Mouse (Mus musculus): ENCODE data around the gene Palm. TPM values are rescaled to one million over a fixed set of nuclear protein-coding genes. Genes with fewer than 3 reads are reported as not detected.
A peak's percentile ranks its signal among the peaks of the same experiment; 100 is the strongest.

The Palm gene
- polyA plus RNA-seq, 1 experiment from 2014 or later, result 80.7 TPM

DNA sequence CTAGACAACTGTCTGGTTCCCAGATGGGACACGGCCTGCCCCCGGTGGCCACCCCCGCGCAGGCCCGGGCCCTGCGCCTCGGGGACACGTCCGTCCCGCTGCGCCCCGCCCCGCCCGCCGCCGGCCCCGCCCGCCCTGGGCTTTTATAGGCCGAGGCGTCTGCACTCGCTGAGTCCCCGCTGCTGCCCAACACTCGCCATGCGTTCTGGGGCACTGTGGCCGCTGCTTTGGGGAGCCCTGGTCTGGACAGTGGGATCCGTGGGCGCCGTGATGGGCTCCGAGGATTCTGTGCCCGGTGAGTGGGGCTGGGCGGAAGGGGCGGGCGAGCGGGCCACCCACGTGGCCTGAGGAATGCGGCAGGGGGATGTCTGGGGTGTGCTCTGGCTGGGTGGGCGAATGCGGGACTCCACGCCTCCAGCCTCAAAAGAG is 16.3 kb upstream of the Palm start, which contains the start of gene Fstl3:
TSS of gene Fstl3 (plus strand) at position 170 of the 429 bp plus-strand sequence.
- no peaks in the 10 kb centered on the region; the same call in 1 of the 2 replicates for H3K9me3 ChIP-seq
- no peak for DNase-seq (ENCODE audit: low spot score)
- peak within 1 kb of the TSS; percentile 84 for H3K27ac ChIP-seq
- H3K4me3 ChIP-seq, result peak within 1 kb of the TSS; percentile 66
- no peaks in the 10 kb centered on the region for H3K36me3 ChIP-seq
- peaks cover 55% of the 10 kb centered on the region for H3K27me3 ChIP-seq (ENCODE audit: insufficient read depth, poor library complexity, severe bottlenecking)
- peaks cover 50% of the 10 kb centered on the region for H3K4me1 ChIP-seq
- 2% methylated on average over 39 of the region's 39 CpGs for WGBS

DNA sequence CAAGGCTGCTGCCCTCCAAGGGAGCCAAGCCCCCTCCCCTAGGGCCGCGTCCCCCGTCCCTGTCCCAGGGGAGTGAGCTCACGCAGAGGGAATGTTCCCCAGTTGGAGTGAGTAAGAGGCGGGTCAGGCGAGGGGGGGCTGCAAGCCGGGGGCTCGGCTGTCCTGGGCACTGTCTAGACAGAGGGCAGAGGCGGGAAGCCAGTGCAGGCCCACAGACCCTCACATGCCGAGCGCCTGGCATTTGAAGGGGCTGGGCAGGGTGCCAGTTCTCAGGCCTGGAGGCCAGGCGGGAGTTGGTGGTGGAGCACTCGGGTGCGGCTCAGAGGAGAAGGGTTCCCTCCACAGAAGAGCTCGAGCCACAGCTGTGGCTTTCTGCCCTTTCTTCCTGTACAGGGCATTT is 15.4 kb upstream of the Palm start:
- Histone ChIP-seq H3K36me3 (no peaks in the 10 kb centered on the region), H3K27ac (peak overlapping the region; percentile 84; the same call in 1 of the 2 replicates), H3K4me1 (peaks cover 50% of the 10 kb centered on the region), H3K9me3 (no peaks in the 10 kb centered on the region), H3K27me3 (ENCODE audit: insufficient read depth, poor library complexity, severe bottlenecking) (peaks cover 64% of the 10 kb centered on the region), H3K4me3 (peak overlapping the region; percentile 66)
- DNase-seq (ENCODE audit: low spot score), result peak; percentile 85
- 16% methylated on average over 15 of the region's 15 CpGs for WGBS

DNA sequence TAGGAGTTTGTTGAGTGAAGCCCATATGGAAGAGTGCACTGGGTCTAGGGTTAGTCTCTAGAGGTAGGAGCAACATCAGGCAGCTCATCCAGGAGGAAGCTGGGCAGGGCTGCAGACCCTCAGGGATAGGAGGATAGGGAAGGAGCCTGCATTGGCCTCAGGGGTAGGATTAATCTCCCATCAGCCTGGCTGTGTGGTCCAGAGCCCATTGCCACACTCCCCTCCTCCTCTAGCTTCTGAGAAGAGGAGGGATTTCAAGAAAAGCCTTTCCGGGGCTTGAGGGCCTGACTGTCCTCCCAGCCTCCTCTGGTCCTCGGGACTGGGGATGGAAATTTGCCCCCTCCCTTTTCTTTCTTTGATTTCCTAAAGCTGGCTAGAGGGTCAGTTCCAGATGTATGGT is 14.2 kb upstream of the Palm start:
- 12% methylated on average over 2 of the region's 2 CpGs for WGBS
- Histone ChIP-seq H3K4me3 (no peak overlapping the region; the same call in 1 of the 2 replicates), H3K4me1 (peaks cover 48% of the 10 kb centered on the region), H3K27me3 (ENCODE audit: insufficient read depth, poor library complexity, severe bottlenecking) (peaks cover 72% of the 10 kb centered on the region), H3K27ac (no peak overlapping the region), H3K36me3 (no peaks in the 10 kb centered on the region), H3K9me3 (no peaks in the 10 kb centered on the region)
- no peak for DNase-seq (ENCODE audit: low spot score)

- Histone ChIP-seq H3K4me3 (peak overlapping the region; percentile 63), H3K9me3 (no peaks in the 10 kb centered on the region), H3K27me3 (ENCODE audit: insufficient read depth, poor library complexity, severe bottlenecking) (peaks cover 80% of the 10 kb centered on the region), H3K4me1 (peaks cover 44% of the 10 kb centered on the region), H3K36me3 (no peaks in the 10 kb centered on the region), H3K27ac (peak overlapping the region; percentile 43)
- 2% methylated on average over 55 of the region's 55 CpGs for WGBS
- peak; percentile 99 for DNase-seq (ENCODE audit: low spot score)
Measured at GRCm38 (mm10) chr10:79779784-79780663, 13.3 kb upstream of the Palm start.

DNA sequence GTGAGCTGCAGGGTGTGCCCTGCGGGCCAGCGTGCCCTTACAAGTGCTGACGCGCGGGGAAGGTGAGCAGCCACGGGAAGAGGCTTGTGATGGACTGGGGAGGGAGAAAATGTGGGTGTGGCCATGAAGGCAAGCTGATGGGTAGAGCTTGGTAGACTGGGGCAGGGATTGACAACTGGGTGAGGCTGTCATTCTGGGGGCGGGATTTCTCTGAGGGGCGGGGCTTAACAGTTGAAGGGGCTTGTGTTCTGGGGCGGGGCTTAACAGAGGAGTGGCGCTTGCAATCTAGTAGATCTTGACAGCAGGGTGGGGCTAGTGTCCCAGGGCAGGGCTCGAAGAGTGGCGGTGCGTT is 12.7 kb upstream of the Palm start:
- Histone ChIP-seq H3K27ac (0 out of 2 replicates have a peak overlapping the region, but pooled peaks have one; percentile 43), H3K9me3 (no peaks in the 10 kb centered on the region), H3K4me3 (peak overlapping the region; percentile 63), H3K27me3 (ENCODE audit: insufficient read depth, poor library complexity, severe bottlenecking) (peaks cover 83% of the 10 kb centered on the region), H3K4me1 (peaks cover 44% of the 10 kb centered on the region), H3K36me3 (no peaks in the 10 kb centered on the region)
- DNase-seq (ENCODE audit: low spot score), result peak; percentile 90
- WGBS, result under 1% methylated on average over 13 of the region's 13 CpGs

GRCm38 (mm10) chr10:79781139-79781538 is 12.2 kb upstream of the Palm start:
- DNase-seq (ENCODE audit: low spot score), result no peak
- H3K27me3 ChIP-seq (ENCODE audit: insufficient read depth, poor library complexity, severe bottlenecking), result peaks cover 81% of the 10 kb centered on the region
- peak overlapping the region; percentile 63 for H3K4me3 ChIP-seq
- no peaks in the 10 kb centered on the region for H3K9me3 ChIP-seq
- H3K27ac ChIP-seq, result no peak overlapping the region
- H3K36me3 ChIP-seq, result no peaks in the 10 kb centered on the region
- H3K4me1 ChIP-seq, result peaks cover 44% of the 10 kb centered on the region
- WGBS, result 30% methylated on average over 21 of the region's 21 CpGs

DNA sequence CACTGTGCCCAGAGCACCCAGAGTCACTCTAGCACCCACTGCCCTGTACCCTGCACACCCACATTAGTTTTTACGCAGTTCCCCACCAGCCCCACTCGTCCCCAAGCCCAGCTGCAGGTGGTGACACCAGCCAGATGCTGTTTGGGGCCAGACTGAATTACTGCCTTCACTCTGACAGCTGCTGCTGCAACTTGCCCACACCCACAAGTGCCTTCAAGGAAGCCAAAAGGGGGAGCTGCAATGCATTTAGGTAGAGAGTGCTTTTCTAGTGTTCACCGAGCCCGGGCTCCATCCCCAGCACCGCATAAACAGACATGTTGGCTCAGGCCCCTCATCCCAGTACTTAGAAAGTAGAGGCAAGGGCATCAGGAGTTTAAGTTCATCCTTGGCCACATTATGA is 11.4 kb upstream of the Palm start:
- no peak overlapping the region for H3K27ac ChIP-seq
- DNase-seq (ENCODE audit: low spot score), result no peak
- 54% methylated on average over 5 of the region's 5 CpGs for WGBS
- H3K27me3 ChIP-seq (ENCODE audit: insufficient read depth, poor library complexity, severe bottlenecking), result peaks cover 73% of the 10 kb centered on the region
- no peaks in the 10 kb centered on the region for H3K9me3 ChIP-seq
- no peaks in the 10 kb centered on the region for H3K36me3 ChIP-seq
- no peak overlapping the region for H3K4me3 ChIP-seq
- H3K4me1 ChIP-seq, result peaks cover 42% of the 10 kb centered on the region

DNA sequence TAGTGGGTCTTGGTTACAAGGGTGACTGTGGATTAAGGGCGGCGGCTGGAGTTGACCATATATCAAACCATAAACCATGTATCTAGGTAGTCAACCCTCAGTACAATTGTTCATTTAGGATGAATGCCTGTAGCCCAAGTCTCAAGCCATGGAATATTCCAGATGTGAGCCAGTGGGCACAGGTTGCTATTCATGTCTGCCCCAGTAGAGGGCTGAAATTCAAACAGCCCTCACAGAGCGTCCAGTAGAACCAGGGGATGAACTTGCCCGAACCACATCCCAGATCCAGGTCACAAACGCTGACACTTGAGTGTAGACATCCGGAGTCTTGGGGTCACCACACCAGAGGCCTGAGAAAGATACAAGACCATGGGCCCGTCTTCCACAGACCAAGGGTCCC is 10.3 kb upstream of the Palm start:
- Histone ChIP-seq H3K4me1 (peaks cover 31% of the 10 kb centered on the region), H3K27ac (no peak overlapping the region), H3K36me3 (no peaks in the 10 kb centered on the region), H3K4me3 (no peak overlapping the region), H3K9me3 (no peaks in the 10 kb centered on the region), H3K27me3 (ENCODE audit: insufficient read depth, poor library complexity, severe bottlenecking) (peaks cover 65% of the 10 kb centered on the region)
- 60% methylated on average over 7 of the region's 7 CpGs for WGBS
- no peak for DNase-seq (ENCODE audit: low spot score)

DNA sequence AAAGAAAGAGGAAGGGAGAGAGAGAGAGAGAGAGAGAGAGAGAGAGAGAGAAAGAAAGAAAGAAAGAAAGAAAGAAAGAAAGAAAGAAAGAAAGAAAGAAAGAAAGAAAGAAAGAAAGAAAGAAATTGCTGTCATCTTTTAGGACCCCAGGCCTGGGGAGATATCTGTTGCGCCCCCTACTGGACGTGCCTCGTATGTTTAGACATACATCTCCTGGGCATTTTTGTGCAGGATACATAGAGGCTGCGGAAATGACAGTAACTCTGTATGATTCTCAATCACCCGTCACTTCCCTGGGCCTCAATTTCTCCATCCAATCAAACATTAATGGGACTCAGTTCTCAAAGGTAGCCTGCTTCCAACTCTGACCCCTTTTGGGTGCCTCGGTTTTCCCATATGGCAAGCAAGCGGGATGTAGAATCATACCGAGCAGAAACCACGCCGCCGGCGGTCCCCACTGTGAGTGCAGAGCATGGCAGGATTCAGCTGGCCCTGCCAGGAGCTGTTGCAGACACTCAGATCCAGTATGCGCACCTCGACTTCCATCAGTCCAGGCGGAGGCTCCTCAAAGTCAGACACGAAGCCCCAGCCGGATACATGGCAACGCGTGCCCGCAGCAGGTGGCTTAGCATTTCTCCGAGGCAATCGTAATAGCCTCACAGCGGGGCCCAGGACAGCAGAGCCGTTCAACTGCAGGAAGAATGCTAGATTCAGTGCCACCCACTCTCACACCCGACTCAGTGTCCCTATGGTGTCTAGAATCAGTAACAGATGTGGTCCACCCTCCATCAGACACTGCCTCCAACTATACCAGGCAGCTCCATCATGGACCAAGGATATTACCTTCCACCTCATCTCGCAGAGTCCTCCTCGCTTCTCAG is 9.2 kb upstream of the Palm start:
- WGBS, result 37% methylated on average over 27 of the region's 27 CpGs
- no peak overlapping the region for H3K4me3 ChIP-seq
- no peak overlapping the region for H3K27ac ChIP-seq
- H3K9me3 ChIP-seq, result no peaks in the 10 kb centered on the region
- peaks cover 54% of the 10 kb centered on the region for H3K27me3 ChIP-seq (ENCODE audit: insufficient read depth, poor library complexity, severe bottlenecking)
- H3K4me1 ChIP-seq, result peaks cover 21% of the 10 kb centered on the region
- H3K36me3 ChIP-seq, result no peaks in the 10 kb centered on the region
- DNase-seq (ENCODE audit: low spot score), result no peak

GRCm38 (mm10) chr10:79788386-79789158 is 4.8 kb upstream of the Palm start:
- H3K27me3 ChIP-seq (ENCODE audit: insufficient read depth, poor library complexity, severe bottlenecking), result peaks cover 17% of the 10 kb centered on the region
- DNase-seq (ENCODE audit: low spot score), result no peak
- no peak overlapping the region for H3K27ac ChIP-seq
- no peaks in the 10 kb centered on the region for H3K36me3 ChIP-seq
- 30% methylated on average over 7 of the region's 7 CpGs for WGBS
- no peak overlapping the region for H3K4me3 ChIP-seq
- H3K4me1 ChIP-seq, result peaks cover 6% of the 10 kb centered on the region; the same call in 1 of the 2 replicates
- H3K9me3 ChIP-seq, result no peaks in the 10 kb centered on the region

DNA sequence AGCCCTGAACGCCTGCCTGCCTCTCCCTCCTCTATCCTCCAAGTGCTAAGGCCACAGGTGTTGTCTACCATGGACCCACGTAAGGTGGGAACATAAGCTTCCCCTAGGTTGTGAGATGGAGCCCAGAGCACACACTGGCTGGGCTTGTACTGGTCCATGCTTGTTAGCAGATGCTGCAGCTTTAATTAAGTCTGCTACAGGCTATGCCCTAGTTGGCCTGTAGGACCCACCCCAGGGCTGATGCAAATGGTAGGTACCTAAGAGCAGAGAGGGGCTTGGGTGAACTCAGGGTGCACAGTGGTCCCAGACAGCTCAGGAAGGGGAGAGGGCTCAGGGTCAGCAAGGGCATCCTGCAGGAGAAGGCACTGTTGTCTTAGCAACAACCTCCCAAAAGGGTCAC is 3.8 kb upstream of the Palm start:
- Histone ChIP-seq H3K9me3 (no peaks in the 10 kb centered on the region), H3K4me1 (peaks cover 16% of the 10 kb centered on the region), H3K36me3 (no peaks in the 10 kb centered on the region), H3K27me3 (ENCODE audit: insufficient read depth, poor library complexity, severe bottlenecking) (peaks cover 11% of the 10 kb centered on the region), H3K4me3 (no peak overlapping the region), H3K27ac (no peak overlapping the region)
- no peak for DNase-seq (ENCODE audit: low spot score)
- 45% methylated on average over 2 of the region's 2 CpGs for WGBS

DNA sequence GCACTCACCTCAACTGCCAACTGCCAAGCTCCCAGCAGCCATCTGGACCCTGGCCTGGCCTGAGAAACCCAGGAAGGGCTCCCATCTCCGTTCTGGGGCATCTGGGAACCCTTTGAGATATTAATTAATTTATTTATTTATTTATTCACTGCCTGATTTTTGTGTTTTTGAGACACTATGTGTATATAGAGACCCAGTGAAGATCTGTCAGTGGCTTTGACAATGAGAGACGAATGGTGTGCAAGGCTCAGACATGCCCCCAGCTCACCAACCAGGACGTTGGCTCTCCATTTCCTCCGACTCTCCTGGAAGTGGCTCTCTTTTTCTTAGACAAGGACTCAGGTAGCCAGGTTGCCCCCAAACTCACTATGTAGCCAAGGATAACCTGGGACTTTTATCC is 2.5 kb upstream of the Palm start, which contains the start of gene Prss57:
TSS of gene Prss57 (minus strand) at position 101 of the 400 bp plus-strand sequence.
- DNase-seq (ENCODE audit: low spot score), result no peak
- Histone ChIP-seq H3K9me3 (no peaks in the 10 kb centered on the region), H3K27ac (no peak within 1 kb of the TSS), H3K27me3 (ENCODE audit: insufficient read depth, poor library complexity, severe bottlenecking) (peaks cover 3% of the 10 kb centered on the region; the same call in 1 of the 2 replicates), H3K36me3 (no peaks in the 10 kb centered on the region), H3K4me3 (no peak within 1 kb of the TSS), H3K4me1 (peaks cover 23% of the 10 kb centered on the region)
- 76% methylated on average over 4 of the region's 4 CpGs for WGBS

All from heart, embryonic 10.5 days (tissue).